Mouse (Mus musculus): ENCODE measurements around the gene Nat10. TPM values are rescaled to one million over a fixed set of nuclear protein-coding genes. Genes with fewer than 3 reads are reported as not detected.

Nat10 gene
- polyA plus RNA-seq, 1 experiment from 2014 or later, result 19.3 TPM

DNA sequence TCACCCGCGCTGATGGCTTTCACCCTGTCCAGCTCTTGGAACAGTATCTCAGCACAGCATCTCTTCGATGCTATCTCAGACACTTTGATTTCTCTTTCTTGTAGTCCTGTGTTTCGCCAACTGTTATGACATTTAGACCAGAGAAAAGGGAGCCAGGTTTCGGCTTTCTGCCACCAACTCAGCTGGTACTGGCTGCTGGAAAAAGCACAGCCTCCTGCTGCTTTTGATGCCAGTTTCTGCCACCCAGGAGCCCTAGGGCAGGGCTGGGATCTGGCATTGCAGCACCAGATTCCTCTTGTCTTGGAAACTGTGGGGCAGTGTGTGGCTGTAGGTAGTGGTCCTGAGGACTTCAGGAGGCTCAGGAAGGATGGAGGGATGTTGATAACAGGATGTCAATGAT lies 79.9 kb downstream of the Nat10 start:
- no peaks in the 10 kb centered on the region for H3K27me3 ChIP-seq (replicated peaks; ENCODE audit: control insufficient read depth, insufficient read depth, low read length)
- ATAC-seq, result no peak
- H3K9me3 ChIP-seq (ENCODE audit: control insufficient read depth, low read length), result no peaks in the 10 kb centered on the region
- WGBS, result 78% methylated on average over 5 of the region's 5 CpGs
- no peaks in the 10 kb centered on the region for H3K36me3 ChIP-seq (ENCODE audit: control insufficient read depth, insufficient read depth, low read length)
- H3K4me1 ChIP-seq (ENCODE audit: control insufficient read depth, insufficient read depth, low read depth, low read length), result peaks cover 7% of the 10 kb centered on the region; the same call in 1 of the 2 replicates
- H3K9ac ChIP-seq (ENCODE audit: low read depth, low read length), result no peak overlapping the region
- H3K27ac ChIP-seq (ENCODE audit: low read depth, low read length), result no peak overlapping the region
- H3K4me2 ChIP-seq (ENCODE audit: low read length), result no peak overlapping the region
- H3K4me3 ChIP-seq (ENCODE audit: low read length), result no peak overlapping the region

DNA sequence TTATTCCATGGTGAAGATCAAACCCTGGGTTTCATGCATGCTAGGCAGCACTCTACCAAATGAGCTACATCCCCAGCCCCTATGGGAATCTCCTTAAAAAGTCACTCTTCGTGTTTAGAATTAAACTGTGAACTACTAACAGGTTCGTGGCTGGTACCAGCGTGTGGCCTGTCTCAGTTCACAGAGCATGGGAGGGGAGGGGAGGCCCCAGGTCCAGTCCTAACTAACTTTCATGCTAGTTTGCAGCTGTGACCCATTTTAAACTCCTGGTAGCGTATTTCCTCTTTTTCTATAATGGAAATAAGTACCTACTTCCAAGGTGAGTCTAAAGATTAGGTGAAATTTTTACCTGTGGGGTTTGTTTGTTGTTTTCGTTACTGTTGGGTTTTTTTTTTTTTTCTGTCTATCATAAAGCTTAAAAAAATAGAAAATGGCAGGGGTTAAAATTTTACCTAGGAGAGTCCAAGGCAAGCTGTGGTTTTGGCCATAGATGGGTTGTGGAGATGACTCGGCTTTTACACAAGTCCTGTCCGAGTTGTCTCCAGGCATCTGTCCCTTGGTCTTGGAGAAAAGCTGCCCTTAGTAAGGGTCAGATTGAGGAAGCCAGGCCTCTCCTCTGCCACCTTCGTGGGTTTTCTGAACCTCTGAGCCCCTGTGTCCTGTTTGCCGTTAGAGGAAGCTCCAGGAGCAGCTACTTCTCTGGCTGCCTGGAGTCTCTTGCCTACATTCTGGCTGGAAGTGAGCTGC lies 80.5 kb downstream of the Nat10 start:
- Histone ChIP-seq H3K9me3 (ENCODE audit: control insufficient read depth, low read length) (no peaks in the 10 kb centered on the region), H3K4me1 (ENCODE audit: control insufficient read depth, insufficient read depth, low read depth, low read length) (peaks cover 7% of the 10 kb centered on the region; the same call in 1 of the 2 replicates), H3K4me2 (ENCODE audit: low read length) (no peak overlapping the region), H3K27me3 (replicated peaks; ENCODE audit: control insufficient read depth, insufficient read depth, low read length) (no peaks in the 10 kb centered on the region), H3K4me3 (ENCODE audit: low read length) (no peak overlapping the region), H3K36me3 (ENCODE audit: control insufficient read depth, insufficient read depth, low read length) (no peaks in the 10 kb centered on the region), H3K27ac (ENCODE audit: low read depth, low read length) (no peak overlapping the region), H3K9ac (ENCODE audit: low read depth, low read length) (no peak overlapping the region)
- WGBS, result 78% methylated on average over 9 of the region's 9 CpGs
- ATAC-seq, result no peak

DNA sequence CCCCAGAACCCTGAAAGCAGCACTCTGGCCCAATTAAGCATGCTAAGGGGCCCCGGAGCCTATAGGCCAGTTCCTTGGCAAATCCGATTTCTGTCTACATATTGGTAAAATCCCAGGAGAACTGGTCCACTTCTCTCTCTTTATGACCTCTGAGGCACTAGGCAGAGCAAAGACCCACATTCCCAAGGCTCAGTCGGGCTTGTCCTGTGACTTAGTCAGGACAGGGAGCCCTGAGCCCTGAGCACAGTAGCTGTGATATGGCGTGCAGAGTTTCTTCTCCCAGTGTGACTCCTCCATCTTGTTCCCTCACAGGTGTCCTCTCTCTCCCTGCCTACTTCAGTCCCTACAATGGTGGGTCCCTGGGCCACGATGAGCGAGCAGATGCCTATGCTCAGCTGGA lies 82.6 kb downstream of the Nat10 start:
- no peak overlapping the region for H3K4me2 ChIP-seq (ENCODE audit: low read length)
- no peak overlapping the region for H3K9ac ChIP-seq (ENCODE audit: low read depth, low read length)
- H3K27ac ChIP-seq (ENCODE audit: low read depth, low read length), result no peak overlapping the region
- no peaks in the 10 kb centered on the region for H3K36me3 ChIP-seq (ENCODE audit: control insufficient read depth, insufficient read depth, low read length)
- ATAC-seq, result no peak
- no peaks in the 10 kb centered on the region for H3K9me3 ChIP-seq (ENCODE audit: control insufficient read depth, low read length)
- H3K4me1 ChIP-seq (ENCODE audit: control insufficient read depth, insufficient read depth, low read depth, low read length), result peaks cover 7% of the 10 kb centered on the region; the same call in 1 of the 2 replicates
- no peaks in the 10 kb centered on the region for H3K27me3 ChIP-seq (replicated peaks; ENCODE audit: control insufficient read depth, insufficient read depth, low read length)
- 88% methylated on average over 6 of the region's 6 CpGs for WGBS
- H3K4me3 ChIP-seq (ENCODE audit: low read length), result no peak overlapping the region

DNA sequence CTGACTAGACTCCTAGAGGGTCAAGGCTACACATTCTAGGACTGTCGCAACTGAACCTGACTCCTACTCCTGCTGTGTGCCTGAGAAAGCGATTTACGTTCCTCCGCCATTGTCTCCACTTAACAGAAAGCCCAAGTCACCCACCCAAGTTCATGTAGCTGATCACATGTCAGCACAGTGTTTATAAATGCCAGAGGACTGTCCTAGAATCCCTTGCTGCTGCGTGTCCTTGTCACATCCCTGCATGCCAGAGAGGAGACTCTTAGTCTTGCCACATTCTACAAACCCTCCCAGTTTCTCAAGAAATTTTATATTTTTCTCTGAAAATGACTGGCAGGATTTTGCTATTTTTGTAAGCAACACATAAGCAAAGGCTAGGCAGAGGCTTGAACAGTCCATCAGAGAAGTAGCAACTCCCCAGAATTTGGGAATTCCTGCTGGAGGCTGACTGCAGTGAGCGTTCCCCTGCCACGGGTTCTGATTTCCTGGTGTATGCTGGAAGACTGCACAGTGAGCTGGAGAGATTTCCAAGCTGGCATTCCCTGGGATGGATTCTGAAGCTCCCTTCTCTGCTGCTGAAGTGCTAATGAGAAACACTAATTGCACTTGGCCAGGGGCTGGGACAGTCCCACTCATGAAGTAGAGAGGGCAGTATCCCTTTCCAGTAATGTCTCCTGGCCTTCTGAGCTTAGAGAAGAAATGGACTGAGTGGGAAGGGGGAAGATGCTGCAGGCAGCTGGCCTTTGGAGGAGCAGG lies 83.3 kb downstream of the Nat10 start:
- Histone ChIP-seq H3K9ac (ENCODE audit: low read depth, low read length) (no peak overlapping the region), H3K27me3 (replicated peaks; ENCODE audit: control insufficient read depth, insufficient read depth, low read length) (no peaks in the 10 kb centered on the region), H3K4me1 (ENCODE audit: control insufficient read depth, insufficient read depth, low read depth, low read length) (peaks cover 3% of the 10 kb centered on the region; the same call in 1 of the 2 replicates), H3K4me3 (ENCODE audit: low read length) (no peak overlapping the region), H3K9me3 (ENCODE audit: control insufficient read depth, low read length) (no peaks in the 10 kb centered on the region), H3K4me2 (ENCODE audit: low read length) (no peak overlapping the region), H3K27ac (ENCODE audit: low read depth, low read length) (no peak overlapping the region), H3K36me3 (ENCODE audit: control insufficient read depth, insufficient read depth, low read length) (no peaks in the 10 kb centered on the region)
- WGBS, result 78% methylated on average over 7 of the region's 7 CpGs
- no peak for ATAC-seq

DNA sequence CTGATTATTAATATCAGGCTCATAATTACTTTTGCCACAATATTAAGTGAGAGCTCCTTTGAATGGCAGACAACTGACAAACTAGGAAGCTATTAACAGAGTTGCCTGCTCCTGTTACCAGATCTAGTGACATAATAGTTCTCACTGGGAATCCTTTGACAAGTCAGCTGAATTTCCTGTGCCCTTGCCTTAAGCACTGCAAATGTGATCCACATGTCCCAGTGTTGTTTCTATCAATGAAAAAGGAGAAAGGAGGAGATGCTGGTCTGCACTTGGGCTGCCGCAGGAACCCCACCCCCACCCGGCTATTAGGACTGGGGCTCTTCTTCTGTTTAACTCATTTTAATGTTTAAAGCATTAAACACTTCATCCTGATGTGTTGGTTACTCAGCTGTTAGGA lies 84.3 kb downstream of the Nat10 start:
- H3K36me3 ChIP-seq (ENCODE audit: control insufficient read depth, insufficient read depth, low read length), result no peaks in the 10 kb centered on the region
- H3K9me3 ChIP-seq (ENCODE audit: control insufficient read depth, low read length), result no peaks in the 10 kb centered on the region
- no peak overlapping the region for H3K27ac ChIP-seq (ENCODE audit: low read depth, low read length)
- H3K4me1 ChIP-seq (ENCODE audit: control insufficient read depth, insufficient read depth, low read depth, low read length), result no peaks in the 10 kb centered on the region
- no peak overlapping the region for H3K4me2 ChIP-seq (ENCODE audit: low read length)
- 66% methylated on average over 2 of the region's 2 CpGs for WGBS
- no peak for ATAC-seq
- H3K27me3 ChIP-seq (replicated peaks; ENCODE audit: control insufficient read depth, insufficient read depth, low read length), result no peaks in the 10 kb centered on the region
- no peak overlapping the region for H3K4me3 ChIP-seq (ENCODE audit: low read length)
- no peak overlapping the region for H3K9ac ChIP-seq (ENCODE audit: low read depth, low read length)

DNA sequence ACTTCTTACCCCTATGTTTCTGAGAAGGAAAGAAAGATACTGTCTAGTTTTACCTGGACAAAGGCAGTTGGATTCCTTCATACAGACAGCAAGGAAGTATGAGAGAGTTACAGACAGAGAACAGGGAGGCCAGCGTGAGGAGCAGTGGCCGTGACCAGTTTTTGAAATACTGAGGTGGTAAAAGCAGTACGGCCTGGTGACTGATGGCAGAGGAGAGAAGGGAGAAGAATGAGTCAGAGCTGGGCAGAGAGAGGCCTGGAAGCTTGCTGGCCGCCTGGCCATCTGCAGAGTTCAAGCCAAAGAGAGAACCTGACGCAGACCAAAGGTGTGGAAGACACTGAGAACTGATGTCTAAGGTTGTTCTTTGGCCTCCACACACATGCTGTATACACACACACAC lies 85.7 kb downstream of the Nat10 start:
- no peaks in the 10 kb centered on the region for H3K36me3 ChIP-seq (ENCODE audit: control insufficient read depth, insufficient read depth, low read length)
- no peak overlapping the region for H3K27ac ChIP-seq (ENCODE audit: low read depth, low read length)
- 89% methylated on average over 5 of the region's 5 CpGs for WGBS
- no peaks in the 10 kb centered on the region; the same call in 1 of the 2 replicates for H3K4me1 ChIP-seq (ENCODE audit: control insufficient read depth, insufficient read depth, low read depth, low read length)
- no peak overlapping the region for H3K4me3 ChIP-seq (ENCODE audit: low read length)
- no peaks in the 10 kb centered on the region for H3K27me3 ChIP-seq (replicated peaks; ENCODE audit: control insufficient read depth, insufficient read depth, low read length)
- no peak for ATAC-seq
- H3K9me3 ChIP-seq (ENCODE audit: control insufficient read depth, low read length), result no peaks in the 10 kb centered on the region
- H3K9ac ChIP-seq (ENCODE audit: low read depth, low read length), result no peak overlapping the region
- no peak overlapping the region for H3K4me2 ChIP-seq (ENCODE audit: low read length)

DNA sequence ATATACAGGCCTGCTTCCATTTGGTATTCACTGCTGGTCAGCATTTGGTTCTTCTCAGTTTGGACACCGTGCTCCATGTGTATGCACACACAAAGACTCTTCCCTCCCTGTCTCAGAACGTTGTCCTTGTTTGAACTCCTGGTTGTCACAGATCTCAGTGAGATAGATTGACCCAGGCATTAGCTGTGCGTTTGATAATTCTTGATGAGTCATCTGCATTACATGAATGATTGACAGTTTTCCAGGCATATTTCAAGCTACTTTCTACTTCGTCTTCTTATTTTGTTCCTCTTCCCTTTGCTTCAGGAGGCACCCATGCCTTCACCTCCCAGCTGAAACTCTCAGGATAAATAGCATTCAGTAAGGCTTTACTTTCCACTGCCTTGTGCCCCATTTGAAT lies 87.5 kb downstream of the Nat10 start:
- peaks cover 6% of the 10 kb centered on the region; the same call in 1 of the 2 replicates for H3K4me1 ChIP-seq (ENCODE audit: control insufficient read depth, insufficient read depth, low read depth, low read length)
- H3K9me3 ChIP-seq (ENCODE audit: control insufficient read depth, low read length), result no peaks in the 10 kb centered on the region
- no peaks in the 10 kb centered on the region for H3K36me3 ChIP-seq (ENCODE audit: control insufficient read depth, insufficient read depth, low read length)
- H3K4me2 ChIP-seq (ENCODE audit: low read length), result no peak overlapping the region
- no peak overlapping the region for H3K27ac ChIP-seq (ENCODE audit: low read depth, low read length)
- no peak for ATAC-seq
- no peak overlapping the region for H3K4me3 ChIP-seq (ENCODE audit: low read length)
- H3K9ac ChIP-seq (ENCODE audit: low read depth, low read length), result no peak overlapping the region
- 76% methylated on average over 4 of the region's 4 CpGs for WGBS
- no peaks in the 10 kb centered on the region for H3K27me3 ChIP-seq (replicated peaks; ENCODE audit: control insufficient read depth, insufficient read depth, low read length)

DNA sequence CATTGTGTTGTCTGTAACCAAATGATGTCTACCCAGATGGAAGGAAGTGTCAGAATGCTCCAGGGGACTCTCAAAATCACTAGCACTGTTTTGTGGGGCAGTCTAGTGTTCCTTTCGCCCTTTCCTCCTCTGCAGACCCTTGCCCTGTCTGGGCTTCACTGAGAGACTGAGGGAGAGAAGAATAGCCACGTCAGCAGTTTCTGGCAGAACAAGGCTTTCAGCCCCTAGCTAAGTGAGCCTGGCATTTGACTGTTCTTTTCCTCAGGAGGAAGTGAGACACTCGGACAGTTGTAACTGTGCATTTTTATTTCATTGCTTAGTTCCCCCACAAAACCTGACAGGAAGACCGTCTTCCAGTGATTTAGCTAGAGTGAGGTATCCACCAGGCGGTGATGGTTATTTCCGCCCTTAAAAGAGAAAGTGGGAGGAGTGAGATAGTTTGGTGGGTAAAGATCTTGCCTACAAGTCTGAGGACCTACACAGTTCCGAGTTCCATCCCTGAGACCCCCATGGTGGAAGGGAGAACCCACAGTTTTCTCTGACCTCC lies 88.4 kb downstream of the Nat10 start:
- Histone ChIP-seq H3K4me2 (ENCODE audit: low read length) (no peak overlapping the region), H3K9ac (ENCODE audit: low read depth, low read length) (no peak overlapping the region), H3K36me3 (ENCODE audit: control insufficient read depth, insufficient read depth, low read length) (no peaks in the 10 kb centered on the region), H3K27ac (ENCODE audit: low read depth, low read length) (no peak overlapping the region), H3K9me3 (ENCODE audit: control insufficient read depth, low read length) (no peaks in the 10 kb centered on the region), H3K4me1 (ENCODE audit: control insufficient read depth, insufficient read depth, low read depth, low read length) (peaks cover 6% of the 10 kb centered on the region; the same call in 1 of the 2 replicates), H3K27me3 (replicated peaks; ENCODE audit: control insufficient read depth, insufficient read depth, low read length) (no peaks in the 10 kb centered on the region), H3K4me3 (ENCODE audit: low read length) (no peak overlapping the region)
- WGBS, result 75% methylated on average over 7 of the region's 7 CpGs
- no peak for ATAC-seq

All from hindbrain, embryonic 16.5 days (tissue).